Mouse (Mus musculus) heart, postnatal 0 days (tissue): ENCODE measurements around the gene Ccnd3. TPM values are rescaled to one million over a fixed set of nuclear protein-coding genes. Genes with fewer than 3 reads are reported as not detected.

Source experiments
- ATAC-seq: fragments of 200-750 bp; cut with Nextera tagmentation; 2 replicates; pipeline ENCODE4 v1.8.0; 2017; ENCODE audit warnings: low read depth, moderate number of reproducible peaks, moderate library complexity; ENCODE audit not compliant: insufficient read depth
- DNase-seq: peaks from one replicate; pipeline ENCODE4 v3.0.0-alpha.2; 2016; ENCODE audit warnings: low spot score
- H3K27ac ChIP-seq: fragments of 300-500 bp; sonication (generic); 2 replicates; pipeline ENCODE4 v1.5.1; 2014; ENCODE audit warnings: low read depth, mild to moderate bottlenecking
- H3K27me3 ChIP-seq: fragments of 300-500 bp; sonication (generic); 2 replicates; pipeline ENCODE4 v1.6.1; 2014; ENCODE audit warnings: low read length, mixed read lengths; ENCODE audit not compliant: control insufficient read depth, insufficient read depth
- H3K36me3 ChIP-seq: fragments of 300-500 bp; sonication (generic); replicated peaks from 2 replicates; pipeline ENCODE4 v1.6.1; 2014; ENCODE audit warnings: low read length, mixed read lengths; ENCODE audit not compliant: control insufficient read depth, insufficient read depth
- H3K4me1 ChIP-seq: fragments of 300-500 bp; sonication (generic); 2 replicates; pipeline ENCODE4 v1.6.1; 2014; ENCODE audit warnings: antibody characterized with exemption; ENCODE audit not compliant: control insufficient read depth, insufficient read depth
- H3K4me2 ChIP-seq: fragments of 300-500 bp; sonication (generic); 2 replicates; pipeline ENCODE4 v1.6.1; 2014; ENCODE audit warnings: low read depth, mild to moderate bottlenecking, low read length, moderate library complexity
- H3K4me3 ChIP-seq: fragments of 300-500 bp; sonication (generic); 2 replicates; pipeline ENCODE4 v1.5.1; 2014; ENCODE audit warnings: low read depth, low read length
- H3K9ac ChIP-seq: fragments of 300-500 bp; sonication (generic); replicated peaks from 2 replicates; pipeline ENCODE4 v1.6.1; 2014; ENCODE audit warnings: low read depth, low read length, mixed read lengths
- H3K9me3 ChIP-seq: fragments of 300-500 bp; sonication (generic); replicated peaks from 2 replicates; pipeline ENCODE4 v1.6.1; 2016; ENCODE audit warnings: low read length; ENCODE audit not compliant: control insufficient read depth
- CTCF ChIP-seq: IDR thresholded peaks from 2 replicates; pipeline ENCODE4 v1.5.1; 2016; ENCODE audit warnings: antibody characterized with exemption, control low read depth, low read depth
- EP300 ChIP-seq: IDR thresholded peaks from 2 replicates; pipeline ENCODE4 v1.6.1; 2016; ENCODE audit warnings: antibody characterized with exemption, low read depth
- WGBS: fragments of 180-500 bp; shearing (Covaris S2); extraction: QIAGEN DNeasy Blood & Tissue Kit; methylation state at CpG from one replicate; pipeline ENCODE4 v1.1.7; 2014; 5-methylcytosine and 5-hydroxymethylcytosine counted together
- polyA plus RNA-seq: library from polyadenylated mRNA; unstranded; fragments of >200 nt; fragmentation: Nextera tagmentation; extraction: Ambion mirVana; gene quantifications from 2 replicates; pipeline ENCODE4 v1.2.1, GENCODE M21; 2015
- total RNA-seq: library from RNA; depleted of rRNA; stranded (reverse); fragments of >200 nt; gene quantifications from 2 replicates; pipeline ENCODE4 v1.2.3, GENCODE M21; 2014; ENCODE audit warnings: low replicate concordance

The Ccnd3 gene
- total and polyA plus RNA-seq, 2 experiments from 2014 or later, result 180 to 231 TPM

- peak overlapping the region; percentile 0; the same call in 1 of the 2 replicates for H3K27ac ChIP-seq
- no peaks in the 10 kb centered on the region for H3K36me3 ChIP-seq
- WGBS, result 34% methylated on average over 15 of the region's 15 CpGs
- no peak overlapping the region for H3K4me2 ChIP-seq
- no peaks in the 10 kb centered on the region for H3K9me3 ChIP-seq
- no peaks in the 10 kb centered on the region for H3K4me1 ChIP-seq
- H3K9ac ChIP-seq, result no peak overlapping the region
- DNase-seq, result no peak
- no peak for TF ChIP-seq CTCF
- TF ChIP-seq EP300, result no peak
- no peak for ATAC-seq
- H3K4me3 ChIP-seq, result no peak overlapping the region
- no peaks in the 10 kb centered on the region for H3K27me3 ChIP-seq
These were observed 32.2 kb upstream of the Ccnd3 start for GRCm38 (mm10) chr17:47472435-47473350.

GRCm38 (mm10) chr17:47473434-47473974, 31.3 kb upstream of the Ccnd3 start:
- Histone ChIP-seq H3K4me1 (no peaks in the 10 kb centered on the region), H3K4me2 (no peak overlapping the region), H3K9ac (no peak overlapping the region), H3K27ac (no peak overlapping the region), H3K4me3 (no peak overlapping the region), H3K9me3 (no peaks in the 10 kb centered on the region), H3K36me3 (no peaks in the 10 kb centered on the region), H3K27me3 (no peaks in the 10 kb centered on the region)
- ATAC-seq (no peak), DNase-seq (no peak)
- TF ChIP-seq EP300 (no peak), CTCF (peak; percentile 69)
- WGBS, result 18% methylated on average over 8 of the region's 8 CpGs

DNA sequence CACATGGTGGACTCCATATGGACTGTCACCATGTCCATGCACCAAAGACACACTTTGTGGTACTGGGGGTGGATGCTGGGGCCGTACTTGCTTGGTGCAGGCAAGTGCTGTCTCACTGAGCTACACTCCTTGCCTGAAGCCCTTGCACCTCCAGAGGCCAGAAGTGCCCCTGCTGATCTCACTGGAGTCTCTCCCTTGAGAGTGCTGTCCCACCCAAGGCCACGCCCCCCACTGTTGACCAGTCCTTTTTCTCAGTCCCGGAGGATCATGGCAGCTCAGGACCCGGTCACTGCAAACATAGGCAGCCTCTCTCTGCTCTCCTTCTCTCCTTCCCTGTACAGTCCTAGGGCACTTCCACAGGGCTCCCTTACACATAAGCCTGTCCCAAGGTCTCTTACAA, 30.6 kb upstream of the Ccnd3 start:
- Histone ChIP-seq H3K9me3 (no peaks in the 10 kb centered on the region), H3K4me3 (no peak overlapping the region), H3K4me2 (no peak overlapping the region), H3K4me1 (no peaks in the 10 kb centered on the region), H3K9ac (no peak overlapping the region), H3K36me3 (no peaks in the 10 kb centered on the region), H3K27me3 (no peaks in the 10 kb centered on the region), H3K27ac (no peak overlapping the region)
- TF ChIP-seq EP300, result no peak
- no peak for TF ChIP-seq CTCF
- 81% methylated on average over 4 of the region's 4 CpGs for WGBS
- DNase-seq (no peak), ATAC-seq (no peak)

GRCm38 (mm10) chr17:47475181-47475580, 29.7 kb upstream of the Ccnd3 start:
- TF ChIP-seq EP300 (no peak), CTCF (no peak)
- no peaks in the 10 kb centered on the region for H3K4me1 ChIP-seq
- no peaks in the 10 kb centered on the region for H3K9me3 ChIP-seq
- 81% methylated on average over 4 of the region's 4 CpGs for WGBS
- no peak for ATAC-seq
- no peak overlapping the region for H3K4me3 ChIP-seq
- no peak for DNase-seq
- H3K27me3 ChIP-seq, result no peaks in the 10 kb centered on the region
- H3K27ac ChIP-seq, result no peak overlapping the region
- H3K36me3 ChIP-seq, result no peaks in the 10 kb centered on the region
- no peak overlapping the region for H3K4me2 ChIP-seq
- no peak overlapping the region for H3K9ac ChIP-seq

DNA sequence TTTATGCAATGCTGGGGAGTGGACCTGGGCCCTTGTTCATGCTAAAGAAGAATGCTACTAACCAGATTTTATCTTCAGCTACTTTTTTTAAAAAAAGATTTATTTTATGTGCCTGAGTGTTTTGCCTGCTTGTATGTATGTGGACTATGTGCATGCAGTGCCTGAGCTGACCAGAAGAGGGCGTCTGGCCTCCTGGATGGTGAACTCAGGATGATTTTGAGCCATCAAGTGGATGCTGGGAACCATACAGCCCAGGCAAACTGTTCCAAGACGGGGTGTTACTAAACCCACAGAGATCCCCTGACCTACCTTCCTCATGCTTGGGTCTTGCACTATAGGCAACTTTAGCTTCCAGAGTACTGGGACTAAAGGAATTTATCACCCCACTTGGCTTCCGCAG, 29.1 kb upstream of the Ccnd3 start:
- H3K4me3 ChIP-seq, result no peak overlapping the region
- no peak overlapping the region for H3K27ac ChIP-seq
- H3K4me1 ChIP-seq, result no peaks in the 10 kb centered on the region
- H3K4me2 ChIP-seq, result no peak overlapping the region
- no peaks in the 10 kb centered on the region for H3K9me3 ChIP-seq
- no peaks in the 10 kb centered on the region for H3K36me3 ChIP-seq
- no peak for ATAC-seq
- H3K27me3 ChIP-seq, result no peaks in the 10 kb centered on the region
- no peak for DNase-seq
- no peak overlapping the region for H3K9ac ChIP-seq
- TF ChIP-seq CTCF, result peak; percentile 31; the same call in 1 of the 2 replicates
- no peak for TF ChIP-seq EP300
- WGBS, result 67% methylated on average over 3 of the region's 3 CpGs
